Mouse (Mus musculus) liver, postnatal 0 days (tissue): ENCODE measurements around the gene Hist2h2bb. TPM values are rescaled to one million over a fixed set of nuclear protein-coding genes. Genes with fewer than 3 reads are reported as not detected.
"Not testable (repeated sequence)": the region's sequence is repeated elsewhere in the genome, so short reads cannot be mapped to it uniquely, and the experiment has no call there.

Experiments
- ATAC-seq: fragments of 200-750 bp; cut with Nextera tagmentation; 2 replicates; pipeline ENCODE4 v1.8.0; 2017; ENCODE audit warnings: mild to moderate bottlenecking, moderate library complexity
- DNase-seq: peaks from one replicate; pipeline ENCODE4 v3.0.0-alpha.2; 2016
- H3K27ac ChIP-seq: fragments of 300-500 bp; sonication (generic); 2 replicates; pipeline ENCODE4 v1.5.1; 2014; ENCODE audit warnings: antibody characterized with exemption, moderate library complexity, mild to moderate bottlenecking, low read depth
- H3K27me3 ChIP-seq: fragments of 300-500 bp; sonication (generic); 2 replicates; pipeline ENCODE4 v1.6.1; 2014; ENCODE audit warnings: low read length, control low read depth, mixed read lengths; ENCODE audit not compliant: insufficient read depth
- H3K36me3 ChIP-seq: fragments of 300-500 bp; sonication (generic); replicated peaks from 2 replicates; pipeline ENCODE4 v1.6.1; 2014; ENCODE audit warnings: mild to moderate bottlenecking, control low read depth, low read length, moderate library complexity, mixed read lengths; ENCODE audit not compliant: insufficient read depth
- H3K4me1 ChIP-seq: fragments of 300-500 bp; sonication (generic); 2 replicates; pipeline ENCODE4 v1.6.1; 2014; ENCODE audit warnings: antibody characterized with exemption, mild to moderate bottlenecking, control low read depth; ENCODE audit not compliant: insufficient read depth
- H3K4me2 ChIP-seq: fragments of 300-500 bp; sonication (generic); 2 replicates; pipeline ENCODE4 v1.6.1; 2014; ENCODE audit warnings: low read depth, mild to moderate bottlenecking, low read length, moderate library complexity, mixed read lengths
- H3K4me3 ChIP-seq: fragments of 300-500 bp; sonication (generic); 2 replicates; pipeline ENCODE4 v1.5.1; 2014; ENCODE audit warnings: low read depth, low read length
- H3K9ac ChIP-seq: fragments of 300-500 bp; sonication (generic); replicated peaks from 2 replicates; pipeline ENCODE4 v1.6.1; 2014; ENCODE audit warnings: mild to moderate bottlenecking, moderate library complexity
- H3K9me3 ChIP-seq: fragments of 300-500 bp; sonication (generic); 2 replicates; pipeline ENCODE4 v1.6.1; 2016; ENCODE audit warnings: mild to moderate bottlenecking, control low read depth, low read length, mixed read lengths
- CTCF ChIP-seq: sonication (generic); IDR thresholded peaks from 2 replicates; pipeline ENCODE4 v1.5.1; 2016; ENCODE audit warnings: antibody characterized with exemption, low read depth
- EP300 ChIP-seq: IDR thresholded peaks from 2 replicates; pipeline ENCODE4 v1.6.1; 2016; ENCODE audit warnings: antibody characterized with exemption, low read depth, mild to moderate bottlenecking
- WGBS: fragments of 180-500 bp; shearing (Covaris S2); extraction: QIAGEN DNeasy Blood & Tissue Kit; methylation state at CpG from one replicate; pipeline ENCODE4 v1.1.7; 2014; ENCODE audit not compliant: insufficient replicate concordance; 5-methylcytosine and 5-hydroxymethylcytosine counted together
- polyA plus RNA-seq: library from polyadenylated mRNA; unstranded; fragments of >200 nt; fragmentation: Nextera tagmentation; extraction: Ambion mirVana; gene quantifications from 2 replicates; pipeline ENCODE4 v1.2.1, GENCODE M21; 2015

Gene Hist2h2bb
- polyA plus RNA-seq, 1 experiment from 2014 or later: 11.0 TPM

DNA sequence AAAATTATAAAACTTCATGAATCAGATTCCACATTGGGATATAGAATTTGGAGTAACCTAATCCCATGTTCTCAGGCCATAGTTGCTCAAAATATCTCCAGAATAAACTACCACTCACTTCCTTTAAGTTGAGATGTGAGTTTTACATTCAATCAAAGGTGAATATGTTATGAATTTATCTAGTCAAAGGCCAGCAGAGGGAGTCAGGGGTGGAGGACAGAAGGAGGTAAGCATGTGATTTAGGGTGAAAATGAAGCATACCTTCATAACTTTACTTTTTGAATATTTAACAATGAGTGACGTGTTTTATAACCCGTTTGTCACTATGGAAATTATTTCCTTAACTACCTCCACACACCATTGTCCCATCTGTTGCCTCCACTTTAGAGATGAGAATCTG, 34.6 kb upstream of the Hist2h2bb start:
- Histone ChIP-seq H3K36me3 (no peaks in the 10 kb centered on the region), H3K4me3 (no peak overlapping the region), H3K27me3 (no peaks in the 10 kb centered on the region), H3K27ac (no peak overlapping the region), H3K4me1 (peaks cover 16% of the 10 kb centered on the region), H3K9ac (no peak overlapping the region), H3K9me3 (no peaks in the 10 kb centered on the region), H3K4me2 (no peak overlapping the region)
- TF ChIP-seq CTCF: peak; percentile 34
- TF ChIP-seq EP300: no peak
- ATAC-seq (no peak), DNase-seq (no peak)
- WGBS: 79% methylated on average over 2 of the region's 2 CpGs

DNA sequence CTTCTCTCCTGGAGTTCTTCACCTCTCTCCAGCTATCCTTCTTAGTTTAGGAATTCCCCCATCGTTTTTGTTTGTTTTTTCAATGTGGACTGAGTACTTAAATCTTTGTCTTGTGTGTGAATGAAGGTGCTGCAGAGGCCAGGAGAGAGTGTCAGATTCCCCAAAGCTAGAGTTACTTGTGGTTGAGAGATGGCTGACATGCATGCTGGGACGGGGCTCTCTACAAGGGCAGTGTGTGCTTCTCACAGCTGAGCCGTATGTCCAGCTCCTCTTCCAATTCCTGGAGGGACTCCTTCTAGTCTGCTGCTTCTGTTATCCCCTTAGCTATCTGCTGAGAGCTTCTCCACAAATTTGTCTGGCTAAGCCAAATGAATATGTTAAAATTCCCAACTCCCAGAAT, 33.7 kb upstream of the Hist2h2bb start:
- TF ChIP-seq CTCF (no peak), EP300 (no peak)
- H3K36me3 ChIP-seq: no peaks in the 10 kb centered on the region
- no peak overlapping the region for H3K4me2 ChIP-seq
- ATAC-seq (no peak), DNase-seq (no peak)
- H3K27ac ChIP-seq: no peak overlapping the region
- WGBS: 72% methylated on average over 3 of the region's 3 CpGs
- H3K4me3 ChIP-seq: no peak overlapping the region
- no peaks in the 10 kb centered on the region for H3K27me3 ChIP-seq
- H3K4me1 ChIP-seq: peaks cover 18% of the 10 kb centered on the region
- no peaks in the 10 kb centered on the region for H3K9me3 ChIP-seq
- H3K9ac ChIP-seq: no peak overlapping the region; the same call in 1 of the 2 replicates

DNA sequence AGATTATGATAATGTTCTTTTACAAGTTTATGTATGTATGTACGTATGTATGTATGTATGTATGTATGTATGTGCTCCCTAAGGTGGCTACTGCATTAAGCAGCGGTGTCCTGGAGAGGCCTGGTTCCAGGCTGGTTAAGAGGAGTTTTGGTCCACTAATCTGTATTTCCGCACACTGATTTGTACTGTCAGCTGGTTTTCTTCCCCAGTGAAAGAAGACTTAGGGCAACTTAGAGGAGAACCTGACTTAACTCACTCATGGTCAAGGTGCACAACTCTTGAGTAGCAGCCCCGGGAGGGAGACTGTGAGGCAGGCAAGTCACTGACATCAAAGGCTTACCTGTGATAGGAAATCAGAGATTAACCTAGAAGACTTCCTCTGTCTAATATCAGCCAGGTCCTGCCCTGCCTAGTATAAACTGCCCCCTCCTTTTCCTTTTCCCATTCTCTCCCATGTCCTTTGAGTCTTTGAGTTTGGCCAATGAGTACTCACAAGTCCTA, 32.7 kb upstream of the Hist2h2bb start:
- no peaks in the 10 kb centered on the region for H3K36me3 ChIP-seq
- H3K9me3 ChIP-seq: no peaks in the 10 kb centered on the region
- peak overlapping the region; percentile 80 for H3K9ac ChIP-seq
- H3K27me3 ChIP-seq: no peaks in the 10 kb centered on the region
- TF ChIP-seq CTCF (no peak), EP300 (no peak)
- peaks cover 22% of the 10 kb centered on the region for H3K4me1 ChIP-seq
- H3K4me2 ChIP-seq: peak overlapping the region; percentile 70
- H3K27ac ChIP-seq: peak overlapping the region; percentile 94
- H3K4me3 ChIP-seq: peak overlapping the region; percentile 59
- no peak for DNase-seq
- ATAC-seq: no peak
- 80% methylated on average over 4 of the region's 4 CpGs for WGBS

DNA sequence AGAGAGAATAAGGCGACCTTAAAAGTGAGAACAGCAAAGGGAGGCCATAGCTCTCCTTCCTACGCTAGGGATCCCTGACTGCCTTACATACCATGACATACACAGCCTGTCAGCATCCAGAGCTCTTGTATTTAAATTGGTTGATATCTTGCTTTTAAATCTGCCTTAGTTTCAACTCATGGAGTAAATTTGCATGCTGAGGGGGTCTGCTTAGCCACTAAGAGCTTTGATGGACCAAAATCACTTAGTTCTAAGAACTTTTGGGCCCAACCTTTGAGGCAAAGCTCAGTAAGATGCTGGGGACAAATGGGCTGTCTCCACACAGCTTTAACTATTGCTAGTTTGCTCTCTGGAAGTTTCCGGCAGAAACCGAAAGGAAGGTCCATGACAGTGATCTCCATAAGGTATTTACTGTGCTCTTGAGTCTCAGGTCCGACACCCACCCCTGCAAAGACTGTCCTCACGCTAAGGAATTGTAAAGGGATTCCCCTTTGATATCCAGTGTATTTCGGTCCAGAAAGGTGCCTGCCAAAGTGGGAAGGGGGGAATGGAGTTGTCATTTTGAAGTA, 32.1 kb upstream of the Hist2h2bb start:
- H3K27me3 ChIP-seq: no peaks in the 10 kb centered on the region
- H3K36me3 ChIP-seq: no peaks in the 10 kb centered on the region
- H3K4me2 ChIP-seq: peak overlapping the region; percentile 70
- H3K9me3 ChIP-seq: no peaks in the 10 kb centered on the region
- ATAC-seq (no peak), DNase-seq (peak; percentile 38)
- WGBS: 21% methylated on average over 7 of the region's 7 CpGs
- peaks cover 22% of the 10 kb centered on the region for H3K4me1 ChIP-seq
- peak overlapping the region; percentile 80 for H3K9ac ChIP-seq
- peak overlapping the region; percentile 94 for H3K27ac ChIP-seq
- H3K4me3 ChIP-seq: peak overlapping the region; percentile 59
- no peak for TF ChIP-seq CTCF
- TF ChIP-seq EP300: no peak; the same call in 1 of the 2 replicates

DNA sequence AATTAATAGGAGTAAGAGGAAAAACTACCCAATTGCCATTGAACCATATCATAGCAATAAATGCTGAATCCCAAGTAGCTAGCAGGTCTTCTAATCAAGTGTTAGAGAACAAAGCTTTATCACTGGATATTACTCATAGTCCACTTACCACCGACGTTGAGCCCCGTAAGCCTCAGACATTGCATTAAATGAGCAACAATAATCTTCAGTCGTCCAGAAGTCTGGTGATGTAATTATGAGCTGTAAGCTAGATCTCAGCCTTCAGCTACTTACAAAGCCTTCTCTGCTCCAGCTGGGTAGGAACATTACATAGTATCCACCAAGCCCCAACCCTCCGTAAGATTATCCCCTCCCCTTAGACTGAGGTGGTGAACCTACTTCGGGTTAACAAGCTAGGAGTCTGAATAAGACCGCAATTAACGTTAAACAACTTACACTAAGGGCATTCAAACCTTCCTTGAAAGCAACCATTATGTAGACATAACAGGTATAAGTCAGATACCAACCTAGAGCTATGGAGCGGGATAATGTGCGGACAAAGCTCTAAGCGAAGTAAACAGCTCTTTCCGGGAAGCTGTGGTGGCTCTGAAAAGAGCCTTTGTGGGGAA, 31.5 kb upstream of the Hist2h2bb start:
- Histone ChIP-seq H3K4me1 (peaks cover 22% of the 10 kb centered on the region), H3K27ac (peak overlapping the region; percentile 94), H3K4me2 (peak overlapping the region; percentile 70), H3K9me3 (no peaks in the 10 kb centered on the region), H3K4me3 (peak overlapping the region; percentile 59), H3K27me3 (no peaks in the 10 kb centered on the region), H3K36me3 (no peaks in the 10 kb centered on the region), H3K9ac (peak overlapping the region; percentile 80)
- DNase-seq: no peak
- WGBS: under 1% methylated on average over 12 of the region's 12 CpGs
- TF ChIP-seq EP300 (0 out of 2 replicates have a peak, but pooled peaks have one; percentile 30), CTCF (no peak)
- no peak for ATAC-seq

DNA sequence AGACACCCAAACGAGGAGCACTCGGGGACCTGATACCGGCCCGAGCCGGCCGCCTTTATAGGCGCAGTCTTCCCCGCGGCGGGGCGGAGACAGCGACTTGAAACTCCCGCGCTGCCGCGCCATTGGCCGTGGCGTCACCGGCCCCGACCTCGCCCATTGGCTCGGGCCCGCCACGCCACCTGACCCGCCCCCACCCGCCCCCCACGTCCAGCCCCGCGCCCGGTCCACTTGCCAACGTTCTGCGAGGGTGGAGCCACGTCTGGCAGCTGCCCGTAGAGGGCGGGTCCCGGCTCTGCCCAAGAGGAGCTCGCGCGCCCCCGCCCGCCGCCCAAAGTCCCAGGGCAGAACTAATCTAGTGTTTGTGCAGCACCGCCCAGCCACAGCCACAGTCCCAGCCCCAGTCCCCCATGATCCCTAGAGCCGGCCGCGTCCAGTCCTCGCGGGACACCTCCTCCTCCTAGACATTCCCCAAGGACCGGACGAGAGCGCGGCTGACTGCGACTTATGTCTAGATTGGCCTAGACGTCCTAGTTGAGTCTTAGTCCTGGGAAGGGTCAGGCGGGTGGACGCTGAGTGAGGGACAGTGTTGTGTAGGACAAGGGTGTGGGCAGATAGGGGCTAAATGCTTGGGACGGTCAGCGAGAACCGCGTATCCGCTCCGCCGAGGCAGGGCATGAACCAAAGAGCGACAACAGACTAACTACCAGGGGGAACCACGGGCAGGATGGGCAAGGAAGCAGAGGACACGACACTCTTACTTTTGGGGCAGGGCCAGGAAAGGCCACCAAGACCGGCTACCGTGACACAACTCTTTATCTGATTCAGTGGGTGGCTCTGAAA, 30.4 kb upstream of the Hist2h2bb start, which contains the start of gene Hist2h3c2:
Gene Hist2h3c2 (minus strand): TSS at position 174 of the 840 bp plus-strand sequence.
- peak within 1 kb of the TSS; percentile 59 for H3K4me3 ChIP-seq
- H3K9ac ChIP-seq: peak within 1 kb of the TSS; percentile 80
- not testable (repeated sequence) for H3K36me3 ChIP-seq, H3K9me3 ChIP-seq, DNase-seq, H3K27me3 ChIP-seq
- WGBS: 3% methylated on average over 12 of the region's 68 CpGs
- H3K4me1 ChIP-seq: peaks cover 33% of the 10 kb centered on the region
- peak within 1 kb of the TSS; percentile 94 for H3K27ac ChIP-seq
- ATAC-seq: peak; percentile 84
- peak within 1 kb of the TSS; percentile 70 for H3K4me2 ChIP-seq
